Mouse (Mus musculus) cerebellum, adult 2 months (tissue): Measurements from ENCODE around the gene Ankrd61. TPM values are rescaled to one million over a fixed set of nuclear protein-coding genes. Genes with fewer than 3 reads are reported as not detected.

Source experiments
- DNase-seq, 2 experiments: peaks; one replicate each; pipeline ENCODE4 v3.0.0; 2021
- H3K27ac ChIP-seq: fragments of 200-500 bp; 2 replicates; pipeline ENCODE4 v1.5.1; 2012; ENCODE audit warnings: low read length, control low read depth, inconsistent platforms; ENCODE audit not compliant: insufficient read depth
- H3K27me3 ChIP-seq: fragments of 200-500 bp; 2 replicates; pipeline ENCODE4 v1.6.1; 2012; ENCODE audit warnings: inconsistent platforms, mild to moderate bottlenecking, low read length, moderate library complexity; ENCODE audit not compliant: control insufficient read depth, insufficient read depth
- H3K4me1 ChIP-seq: fragments of 200-500 bp; 2 replicates; pipeline ENCODE4 v1.6.1; 2011; ENCODE audit warnings: low read length; ENCODE audit not compliant: control insufficient read depth, insufficient read depth
- H3K4me3 ChIP-seq: fragments of 200-500 bp; replicated peaks from 2 replicates; pipeline ENCODE3; 2011; ENCODE audit warnings: mild to moderate bottlenecking, low read depth, low read length, control low read depth; ENCODE audit not compliant: insufficient read depth
- CTCF ChIP-seq: fragments of 200-500 bp; IDR thresholded peaks from 2 replicates; pipeline ENCODE4 v1.5.1; 2011; ENCODE audit warnings: low read depth, mild to moderate bottlenecking, control low read depth, low read length, moderate library complexity, borderline replicate concordance; ENCODE audit not compliant: insufficient read depth
- POLR2A ChIP-seq: fragments of 200-500 bp; IDR thresholded peaks from 2 replicates; pipeline ENCODE4 v1.6.1; 2011; ENCODE audit warnings: low read length, control low read depth, borderline replicate concordance; ENCODE audit not compliant: insufficient read depth
- WGBS: fragments of 180-500 bp; shearing (Covaris S2); methylation state at CpG from one replicate; pipeline ENCODE4 v1.1.7; 2018; 5-methylcytosine and 5-hydroxymethylcytosine counted together
- polyA plus RNA-seq: library from polyadenylated mRNA; depleted of rRNA; stranded (reverse); fragments of >200 nt; gene quantifications from 2 replicates; pipeline ENCODE4 v1.2.3, GENCODE M21; 2012

The Ankrd61 gene
- polyA plus RNA-seq, 1 experiment: 0.44 TPM

- 88% methylated on average over 6 of the region's 6 CpGs for WGBS
- no peak for DNase-seq
- Histone ChIP-seq H3K27me3 (no peaks in the 10 kb centered on the region), H3K27ac (no peak overlapping the region), H3K4me3 (no peak overlapping the region), H3K4me1 (no peaks in the 10 kb centered on the region)
- TF ChIP-seq POLR2A (no peak), CTCF (no peak)
Measured at GRCm38 (mm10) chr5:143931863-143932580, 34.5 kb upstream of the Ankrd61 start.

DNA sequence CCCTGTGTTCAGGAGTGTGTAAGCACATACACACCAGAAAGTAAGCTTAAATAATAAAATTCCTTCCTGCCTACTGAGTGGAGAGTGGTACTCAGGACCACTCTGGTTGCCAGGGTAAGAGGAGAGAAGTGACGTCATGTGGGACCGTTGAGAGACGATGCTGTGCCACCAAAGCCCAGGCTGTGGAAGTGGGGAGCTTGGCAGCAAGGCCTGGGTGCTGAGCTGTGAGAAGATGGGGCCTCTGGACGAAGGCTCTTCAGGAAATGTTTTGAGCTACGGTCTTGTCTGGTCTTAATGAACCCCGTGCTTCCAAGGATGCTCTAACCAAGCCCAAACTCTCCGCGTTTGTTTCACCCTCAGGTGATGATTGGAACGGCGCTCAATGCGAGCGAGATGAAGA is 33.2 kb upstream of the Ankrd61 start:
- Histone ChIP-seq H3K27me3 (no peaks in the 10 kb centered on the region), H3K4me3 (no peak overlapping the region), H3K27ac (no peak overlapping the region), H3K4me1 (no peaks in the 10 kb centered on the region)
- no peak for DNase-seq
- WGBS: 95% methylated on average over 12 of the region's 12 CpGs
- TF ChIP-seq POLR2A (no peak), CTCF (no peak)

GRCm38 (mm10) chr5:143929291-143929690 is 31.8 kb upstream of the Ankrd61 start:
- TF ChIP-seq POLR2A (no peak), CTCF (no peak)
- Histone ChIP-seq H3K27me3 (no peaks in the 10 kb centered on the region), H3K4me1 (no peaks in the 10 kb centered on the region), H3K27ac (no peak overlapping the region), H3K4me3 (no peak overlapping the region)
- no peak for DNase-seq
- 87% methylated on average over 4 of the region's 4 CpGs for WGBS

DNA sequence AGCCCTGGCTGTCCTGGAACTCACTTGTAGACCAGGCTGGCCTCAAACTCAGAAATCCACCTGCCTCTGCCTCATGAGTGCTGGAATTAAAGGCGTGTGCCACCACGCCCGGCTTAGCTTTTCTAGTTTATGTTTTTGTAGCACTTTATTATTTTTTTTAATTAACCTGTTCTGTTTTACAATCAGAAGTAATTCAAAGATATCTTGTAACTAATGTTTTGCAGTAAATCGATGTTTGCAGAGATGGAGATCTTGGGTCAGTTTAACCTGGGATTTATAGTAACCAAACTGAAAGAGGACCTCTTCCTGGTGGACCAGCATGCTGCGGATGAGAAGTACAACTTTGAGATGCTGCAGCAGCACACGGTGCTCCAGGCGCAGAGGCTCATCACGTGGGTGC is 30.4 kb upstream of the Ankrd61 start, which contains the start of gene Gm42421:
Gene Gm42421, plus strand, starts transcription at position 301 of the 400 bp plus-strand sequence.
- Histone ChIP-seq H3K4me3 (no peak within 1 kb of the TSS), H3K27me3 (no peaks in the 10 kb centered on the region), H3K27ac (no peak within 1 kb of the TSS), H3K4me1 (no peaks in the 10 kb centered on the region)
- TF ChIP-seq POLR2A (no peak), CTCF (no peak)
- DNase-seq: no peak
- WGBS: 93% methylated on average over 8 of the region's 8 CpGs

- WGBS: 90% methylated on average over 6 of the region's 6 CpGs
- no peak overlapping the region for H3K27ac ChIP-seq
- H3K4me1 ChIP-seq: no peaks in the 10 kb centered on the region
- no peak for DNase-seq
- H3K27me3 ChIP-seq: no peaks in the 10 kb centered on the region
- no peak for TF ChIP-seq CTCF
- no peak for TF ChIP-seq POLR2A
- no peak overlapping the region for H3K4me3 ChIP-seq
Measured at GRCm38 (mm10) chr5:143924781-143925452, 27.4 kb upstream of the Ankrd61 start.

DNA sequence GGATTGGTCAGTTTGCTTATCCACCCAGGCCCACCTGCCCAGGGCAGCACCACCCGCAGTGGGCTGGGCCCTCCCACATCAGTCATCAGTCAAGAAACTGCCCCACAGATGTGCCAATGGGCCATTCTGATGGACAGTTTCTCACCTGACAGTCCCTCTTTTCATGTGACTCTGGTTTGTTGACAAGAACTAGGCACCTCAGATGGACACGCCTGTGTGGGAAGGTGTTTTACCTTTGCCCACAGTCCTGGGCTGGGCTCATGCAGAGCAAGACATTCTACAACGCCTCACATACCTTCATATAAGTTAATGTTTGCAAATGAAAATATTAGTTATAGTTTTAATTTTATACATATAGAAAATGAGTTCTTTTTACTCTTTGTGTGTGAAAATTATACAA is 20.6 kb upstream of the Ankrd61 start:
- TF ChIP-seq POLR2A (no peak), CTCF (no peak)
- Histone ChIP-seq H3K4me3 (no peak overlapping the region), H3K27me3 (no peaks in the 10 kb centered on the region), H3K27ac (no peak overlapping the region), H3K4me1 (peaks cover 2% of the 10 kb centered on the region; the same call in 1 of the 2 replicates)
- over 99% methylated on average over 3 of the region's 3 CpGs for WGBS
- DNase-seq: no peak

DNA sequence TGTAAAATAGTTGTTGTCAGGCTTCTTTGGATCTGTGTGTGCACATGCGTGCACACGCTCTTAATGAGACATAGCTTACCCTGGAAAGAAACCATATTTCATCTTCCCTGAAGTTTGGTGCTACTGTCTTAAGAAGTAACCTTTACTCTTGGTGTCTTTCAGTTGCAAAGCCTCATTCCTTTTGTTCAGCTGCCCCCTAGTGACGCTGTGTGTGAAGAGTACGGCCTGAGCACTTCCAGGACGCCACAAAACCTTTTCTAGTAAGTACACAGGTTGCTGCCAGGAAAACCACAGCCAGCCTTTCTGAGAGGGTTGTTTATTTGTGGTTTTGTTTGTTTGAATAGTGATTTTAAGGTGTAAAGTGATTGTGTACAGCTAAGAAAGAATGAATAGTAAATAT is 19.9 kb upstream of the Ankrd61 start:
- peak in 1 of 2 experiments; percentile 24 for DNase-seq
- Histone ChIP-seq H3K4me3 (no peak overlapping the region), H3K27ac (no peak overlapping the region), H3K27me3 (no peaks in the 10 kb centered on the region), H3K4me1 (peaks cover 2% of the 10 kb centered on the region; the same call in 1 of the 2 replicates)
- TF ChIP-seq POLR2A (no peak), CTCF (peak; percentile 44; the same call in 1 of the 2 replicates)
- WGBS: 48% methylated on average over 5 of the region's 5 CpGs

- no peak for DNase-seq
- Histone ChIP-seq H3K27me3 (no peaks in the 10 kb centered on the region), H3K4me1 (peaks cover 2% of the 10 kb centered on the region; the same call in 1 of the 2 replicates), H3K27ac (no peak overlapping the region), H3K4me3 (no peak overlapping the region)
- WGBS: 38% methylated on average over 9 of the region's 9 CpGs
- TF ChIP-seq CTCF (no peak), POLR2A (no peak)
Measured at GRCm38 (mm10) chr5:143916221-143916620, 18.7 kb upstream of the Ankrd61 start.
